ENCODE assay signal across 35 mouse cellular contexts in the genomic region with DNA sequence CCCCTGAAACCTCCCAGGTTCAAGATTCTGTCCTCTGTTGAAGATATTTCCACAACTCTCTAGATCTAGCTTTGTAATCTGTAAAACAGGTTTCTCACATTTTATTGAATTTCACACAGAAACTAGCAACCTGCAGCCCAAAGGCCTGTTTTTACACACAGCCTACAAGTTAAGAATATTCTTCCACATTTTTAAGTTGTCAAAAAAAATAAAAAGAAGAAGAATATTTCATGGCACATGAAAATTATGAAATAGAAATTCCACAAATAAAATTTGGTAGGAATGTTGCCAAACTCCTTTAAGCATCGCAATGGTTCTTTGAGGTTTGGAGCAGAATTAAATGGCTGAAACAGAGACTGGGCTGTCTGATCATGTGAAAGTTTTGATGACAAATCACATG. TPM values are rescaled to one million over a fixed set of nuclear protein-coding genes. Genes with fewer than 3 reads are reported as not detected.
"Had no signal": no experiment of that assay in that cellular context is flagged by ENCODE, and none has a peak within 500 bp of the region (broad histone marks: within the 10 kb centered on the region; RNA-seq: fewer than 3 reads in every experiment).

No protein-coding gene starts in this region.

- H3K9ac ChIP-seq: heart, embryonic 13.5 days; heart, embryonic 15.5 days; hindbrain, embryonic 13.5 days; limb, embryonic 12.5 days; liver, embryonic 13.5 days; liver, embryonic 15.5 days had no signal

- H3K4me1 ChIP-seq: heart, embryonic 13.5 days; heart, embryonic 15.5 days; limb, embryonic 10.5 days; limb, embryonic 12.5 days; liver, embryonic 13.5 days; liver, embryonic 15.5 days had no signal

- H3K36me3 ChIP-seq: heart, embryonic 13.5 days; heart, embryonic 15.5 days; hindbrain, embryonic 13.5 days; limb, embryonic 10.5 days; limb, embryonic 12.5 days; liver, embryonic 13.5 days; liver, embryonic 15.5 days had no signal

- H3K27me3 ChIP-seq: heart, embryonic 15.5 days; hindbrain, embryonic 13.5 days; limb, embryonic 12.5 days; liver, embryonic 13.5 days; liver, embryonic 15.5 days had no signal

- DNase-seq: gastrocnemius, postnatal 14 days; gastrocnemius, postnatal 36 days; heart, adult 2 months; heart, postnatal 14 days; heart, postnatal 36 days; kidney, adult 18-20 months; kidney, adult 8-10 months; kidney, postnatal 10 days; kidney, postnatal 25 days; kidney, postnatal 4 days; liver; liver, embryonic 13.5 days had no signal

- H3K27ac ChIP-seq: heart, adult 2 months; heart, embryonic 13.5 days; heart, embryonic 15.5 days; hindbrain, embryonic 13.5 days; layer of hippocampus, adult 2 months; limb, embryonic 10.5 days; limb, embryonic 12.5 days; liver, embryonic 13.5 days; liver, embryonic 15.5 days had no signal

- H3K4me3 ChIP-seq: heart, adult 2 months; heart, embryonic 13.5 days; heart, embryonic 15.5 days; hindbrain, embryonic 13.5 days; layer of hippocampus, adult 2 months; limb, embryonic 10.5 days; limb, embryonic 12.5 days; liver, embryonic 13.5 days; liver, embryonic 15.5 days had no signal

- ATAC-seq: hindbrain, embryonic 16.5 days; inflammation-experienced regulatory T-cells, adult 6 months; intestine, postnatal 0 days had no signal

- H3K9me3 ChIP-seq: heart, embryonic 13.5 days; heart, embryonic 15.5 days; hindbrain, embryonic 13.5 days; limb, embryonic 10.5 days; limb, embryonic 12.5 days; liver, embryonic 13.5 days; liver, embryonic 15.5 days had no signal

- H3K4me2 ChIP-seq: heart, embryonic 11.5 days; heart, embryonic 13.5 days; heart, embryonic 15.5 days; hindbrain, embryonic 13.5 days; limb, embryonic 12.5 days; liver, embryonic 11.5 days; liver, embryonic 13.5 days; liver, embryonic 15.5 days had no signal

RNA-seq across cellular contexts. Expression of gene Isx, which starts 24.3 kb away (rescaled TPM):
- total RNA-seq: gastrocnemius, adult 18-20 months; gastrocnemius, adult 8-10 months; gastrocnemius, postnatal 14 days; gastrocnemius, postnatal 36 days; heart, postnatal 36 days; hematopoietic stem cell, adult 5-6 weeks; layer of hippocampus, adult 2 months; layer of hippocampus, postnatal 10 days; layer of hippocampus, postnatal 25 days; left cerebral cortex, postnatal 10 days had no signal
- polyA plus RNA-seq: frontal cortex, adult 2 months; gonadal fat pad, adult 2 months; heart, embryonic 11.5 days; heart, embryonic 13.5 days; hindbrain, embryonic 11.5 days; hindbrain, embryonic 13.5 days; hindbrain, embryonic 16.5 days; kidney, embryonic 14.5 days; kidney, embryonic 16.5 days; limb, embryonic 10.5 days; limb, embryonic 12.5 days; liver, embryonic 13.5 days; liver, embryonic 15.5 days had no signal
